Comparison of ENCODE assay signal across 22 mouse cellular contexts in the genomic region with DNA sequence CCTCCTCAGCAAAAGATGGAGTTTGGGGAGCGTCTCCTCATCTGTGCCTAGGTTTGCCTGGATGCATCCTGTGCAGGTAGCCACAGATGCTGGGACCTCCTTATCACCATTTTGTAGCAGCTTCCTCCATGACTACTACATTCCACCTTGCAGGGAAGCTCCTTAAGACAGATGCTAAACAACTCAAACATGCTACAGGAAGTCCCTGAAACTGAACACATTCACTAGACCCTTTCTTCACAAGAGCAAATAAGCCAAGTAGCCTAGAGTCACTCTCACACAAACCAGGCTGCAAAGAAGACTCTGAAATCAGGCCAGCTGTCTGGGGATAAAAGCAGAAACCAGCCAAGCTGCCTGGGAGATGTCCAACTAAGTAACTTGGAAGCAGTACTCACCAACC. TPM values are rescaled to one million over a fixed set of nuclear protein-coding genes. Genes with fewer than 3 reads are reported as not detected.
A peak's percentile ranks its signal among the peaks of the same experiment; 100 is the strongest.
DNase-seq lines count a peak whose midpoint lies in the region; ATAC-seq and TF ChIP-seq lines count a peak whose summit lies in the region.
"Had no signal": no experiment of that assay in that cellular context is flagged by ENCODE, and none has a peak within 500 bp of the region (broad histone marks: within the 10 kb centered on the region; RNA-seq: fewer than 3 reads in every experiment).

No protein-coding gene starts in this region.

- no peak overlapping the region for H3K9ac ChIP-seq in ES-E14 (ENCODE audit: insufficient read depth, low read depth, low read length, poor library complexity, severe bottlenecking)
- H3K9ac ChIP-seq: forebrain, embryonic 13.5 days; hindbrain, embryonic 14.5 days had no signal

- intact Hi-C loops in heart, postnatal 25 days (cut with DNase I): no loop called here

- H3K27ac ChIP-seq in ES-E14 (ENCODE audit: insufficient read depth, low read depth, low read length, poor library complexity, severe bottlenecking): peak overlapping the region; percentile 73; the same call in 1 of the 2 replicates
- H3K27ac ChIP-seq: forebrain, embryonic 10.5 days; forebrain, embryonic 13.5 days; gastrocnemius, adult 2 months; hindbrain, embryonic 14.5 days; hindbrain, postnatal 0 days had no signal

- ATAC-seq in megakaryocyte, adult 5-6 weeks (ENCODE audit: poor library complexity, severe bottlenecking): no peak
- ATAC-seq: CD4-positive, CD25-positive, alpha-beta regulatory T cell, adult 4 months; forebrain, embryonic 13.5 days; forebrain, embryonic 16.5 days; hindbrain, postnatal 0 days; inflammation-experienced regulatory T-cells, adult 6 months; intestine, embryonic 16.5 days had no signal

- H3K36me3 ChIP-seq in megakaryocyte, embryonic 14.5 days (replicated peaks; ENCODE audit: low read length): peaks cover 24% of the 10 kb centered on the region
- H3K36me3 ChIP-seq in ES-E14 (ENCODE audit: control insufficient read depth, insufficient read depth, low read length, poor library complexity, severe bottlenecking): 0 out of 2 replicates have a peak, but pooled peaks cover 3% of the 10 kb centered on the region
- H3K36me3 ChIP-seq: forebrain, embryonic 10.5 days had no signal

- peak overlapping the region; percentile 62 for H3K4me3 ChIP-seq in megakaryocyte, embryonic 14.5 days (replicated peaks)
- H3K4me3 ChIP-seq in ES-E14 (ENCODE audit: insufficient read depth in 1 of 2, low read depth in 1 of 2, low read length in 2 of 2, poor library complexity in 1 of 2, severe bottlenecking in 1 of 2): no peak overlapping the region
- H3K4me3 ChIP-seq: forebrain, embryonic 10.5 days; forebrain, embryonic 13.5 days; gastrocnemius, adult 2 months had no signal

- H3K4me1 ChIP-seq in megakaryocyte, embryonic 14.5 days: peaks cover 23% of the 10 kb centered on the region
- peaks cover 0 to 6% of the 10 kb centered on the region in 2 experiments; a peak in 2 of 4 replicates for H3K4me1 ChIP-seq in ES-E14 (ENCODE audit: control insufficient read depth in 2 of 2, insufficient read depth in 2 of 2, low read length in 2 of 2, poor library complexity in 1 of 2)

- H3K27me3 ChIP-seq in megakaryocyte, embryonic 14.5 days (replicated peaks): no peaks in the 10 kb centered on the region

- in situ Hi-C loops in ES-E14 (cut with MboI; ENCODE audit: low sequenced_read_pairs in 2 of 2, unreplicated experiment in 2 of 2): no loop called here

- peaks cover 10% of the 10 kb centered on the region for H3K9me3 ChIP-seq in megakaryocyte, embryonic 14.5 days
- H3K9me3 ChIP-seq in ES-E14 (ENCODE audit: control insufficient read depth, insufficient read depth, low read depth, low read length): no peaks in the 10 kb centered on the region
- H3K9me3 ChIP-seq: forebrain, embryonic 10.5 days had no signal

- DNase-seq in ES-E14 (ENCODE audit: low read depth, low spot score) (no peak), adipocyte (ENCODE audit: low spot score) (peak; percentile 32)
- DNase-seq in right cerebral cortex, adult 2 months (ENCODE audit: low spot score in 2 of 2): no peak
- DNase-seq in heart, postnatal 25 days (ENCODE audit: low spot score): no peak
- DNase-seq: adrenal gland, adult 2 months; adrenal gland, postnatal 14 days; cerebellum, adult 11 months; cerebellum, adult 2 months; cerebellum, postnatal 14 days; gastrocnemius, adult 2 months; gastrocnemius, postnatal 14 days; heart, postnatal 4 days had no signal

TF ChIP-seq in ES-E14, 5 proteins besides CTCF, POLR2A, EP300 and RAD21:
- TF ChIP-seq ZC3H11A (IDR thresholded peaks at IDR 0.05; ENCODE audit: borderline replicate concordance, low read depth, low read length) (no peak), HCFC1 (IDR thresholded peaks at IDR 0.05; ENCODE audit: borderline replicate concordance, insufficient read depth, low read length) (no peak), ZNF384 (IDR thresholded peaks at IDR 0.05; ENCODE audit: low read depth, low read length) (no peak)

RNA-seq across cellular contexts. Expression of a gene that starts 2.5 kb away (rescaled TPM):
- polyA plus RNA-seq in megakaryocyte, embryonic 14.5 days (2012; ENCODE audit: insufficient read depth, low replicate concordance): 0.60 and 4.5 TPM in 2 replicates
- total RNA-seq in megakaryocyte, adult 5-6 weeks (2015): 16.4 and 17.0 TPM in 2 replicates
- total RNA-seq in megakaryocyte, adult 5-6 weeks (2017): 32.7 and 33.9 TPM in 2 replicates
- total RNA-seq in ES-E14 (2012; rRNA removed): 26.6 and 38.3 TPM in 2 replicates
- 10 to 100 TPM; 11.7 to 13.7 TPM for total RNA-seq in heart, postnatal 25 days (2021)
